Mouse (Mus musculus): ENCODE measurements around the gene Padi1.

DNA sequence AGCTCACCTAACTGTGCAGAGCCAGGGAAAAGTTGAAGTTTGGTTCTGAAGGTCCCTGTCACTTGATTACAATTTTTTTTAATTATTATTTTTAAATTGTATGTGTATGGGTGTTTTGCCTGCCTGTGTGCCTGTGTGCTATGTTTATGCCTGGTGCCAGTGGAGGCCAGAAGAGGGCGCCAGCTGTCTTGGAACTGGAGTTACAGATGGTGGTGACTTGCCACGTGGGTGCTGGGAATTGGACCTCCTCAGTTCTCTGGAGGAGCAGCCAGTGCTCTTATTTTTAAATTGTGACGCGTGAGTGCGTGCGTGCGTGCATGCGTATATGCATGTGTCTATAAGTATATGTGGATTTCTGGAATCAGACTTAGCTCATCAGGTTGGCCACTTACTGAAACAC is 28.2 kb downstream of the Padi1 start:
- TF ChIP-seq POLR2A (IDR thresholded peaks at IDR 0.05; ENCODE audit: borderline replicate concordance, insufficient read depth, low read length) (no peak), CTCF (IDR thresholded peaks at IDR 0.05; ENCODE audit: borderline replicate concordance, insufficient read depth, low read depth, low read length) (no peak)

Measured in cerebellum, adult 2 months (tissue).